Mouse (Mus musculus) limb, embryonic 14.5 days (tissue): Measurements from ENCODE around the gene Nap1l4. TPM values are rescaled to one million over a fixed set of nuclear protein-coding genes. Genes with fewer than 3 reads are reported as not detected.

Source experiments
- ATAC-seq: fragments of 200-750 bp; cut with Nextera tagmentation; 2 replicates; pipeline ENCODE4 v1.8.0; 2017; ENCODE audit warnings: low read depth, moderate number of reproducible peaks, moderate TSS enrichment; ENCODE audit not compliant: low FRiP score
- DNase-seq: peaks from one replicate; pipeline ENCODE4 v3.0.0-alpha.2; 2015; ENCODE audit warnings: low spot score
- H3K27ac ChIP-seq: fragments of 300-500 bp; sonication (generic); replicated peaks from 2 replicates; pipeline ENCODE4 v1.5.1; 2014; ENCODE audit warnings: low read depth, mild to moderate bottlenecking, low read length, moderate library complexity, mixed read lengths
- H3K27me3 ChIP-seq: fragments of 300-500 bp; sonication (generic); 2 replicates; pipeline ENCODE4 v1.6.1; 2014; ENCODE audit warnings: low read length, mixed read lengths; ENCODE audit not compliant: control insufficient read depth, insufficient read depth
- H3K36me3 ChIP-seq: fragments of 300-500 bp; sonication (generic); 2 replicates; pipeline ENCODE4 v1.6.1; 2014; ENCODE audit warnings: mild to moderate bottlenecking, low read length, moderate library complexity, mixed read lengths; ENCODE audit not compliant: control insufficient read depth, insufficient read depth
- H3K4me1 ChIP-seq: fragments of 300-500 bp; sonication (generic); 2 replicates; pipeline ENCODE4 v1.6.1; 2014; ENCODE audit warnings: antibody characterized with exemption, low read length, mixed read lengths; ENCODE audit not compliant: control insufficient read depth, insufficient read depth
- H3K4me2 ChIP-seq: fragments of 300-500 bp; sonication (generic); replicated peaks from 2 replicates; pipeline ENCODE4 v1.6.1; 2014; ENCODE audit warnings: low read depth, mild to moderate bottlenecking, low read length, moderate library complexity; ENCODE audit not compliant: severe bottlenecking
- H3K4me3 ChIP-seq: fragments of 300-500 bp; sonication (generic); replicated peaks from 2 replicates; pipeline ENCODE4 v1.5.1; 2014; ENCODE audit warnings: low read length
- H3K9ac ChIP-seq: fragments of 300-500 bp; sonication (generic); 2 replicates; pipeline ENCODE4 v1.6.1; 2014; ENCODE audit warnings: mild to moderate bottlenecking, low read depth, low read length, moderate library complexity; ENCODE audit not compliant: severe bottlenecking
- H3K9me3 ChIP-seq: fragments of 300-500 bp; sonication (generic); 2 replicates; pipeline ENCODE4 v1.6.1; 2016; ENCODE audit warnings: low read length; ENCODE audit not compliant: control insufficient read depth
- POLR2A ChIP-seq: fragments of 200-500 bp; IDR thresholded peaks from 2 replicates; pipeline ENCODE4 v1.8.0; 2012; ENCODE audit warnings: inconsistent platforms, mild to moderate bottlenecking, moderate library complexity, borderline replicate concordance; ENCODE audit not compliant: insufficient read depth, insufficient read length; ENCODE audit errors: extremely low read depth
- WGBS: fragments of 180-500 bp; shearing (Covaris S2); extraction: QIAGEN DNeasy Blood & Tissue Kit; methylation state at CpG from one replicate; pipeline ENCODE4 v1.1.7; 2014; 5-methylcytosine and 5-hydroxymethylcytosine counted together
- polyA plus RNA-seq, 2 experiments: library from polyadenylated mRNA; depleted of rRNA in 1 of 2; stranded (reverse) in 1 of 2; unstranded in 1 of 2; fragments of >200 nt; fragmentation: Nextera tagmentation in 1 of 2; extraction: Ambion mirVana in 1 of 2; gene quantifications; 2 replicates each; pipeline versions ENCODE4 v1.2.1 to v1.2.3; 2012 to 2014

Gene Nap1l4
- polyA plus RNA-seq, 2 experiments: 116 to 192 TPM

GRCm38 (mm10) chr7:143556964-143557610, 8.2 kb upstream of the Nap1l4 start:
- Histone ChIP-seq H3K4me1 (no peaks in the 10 kb centered on the region), H3K27me3 (no peaks in the 10 kb centered on the region), H3K4me2 (no peak overlapping the region), H3K27ac (no peak overlapping the region), H3K9me3 (no peaks in the 10 kb centered on the region), H3K36me3 (peaks cover 64% of the 10 kb centered on the region), H3K4me3 (no peak overlapping the region), H3K9ac (no peak overlapping the region)
- DNase-seq (no peak), ATAC-seq (no peak)
- TF ChIP-seq POLR2A: no peak
- WGBS: 90% methylated on average over 8 of the region's 8 CpGs

GRCm38 (mm10) chr7:143549588-143550220, 798 bp upstream of the Nap1l4 start:
- no peak for TF ChIP-seq POLR2A
- H3K4me2 ChIP-seq: peak overlapping the region; percentile 90
- peak overlapping the region; percentile 83 for H3K27ac ChIP-seq
- ATAC-seq: 0 out of 2 replicates have a peak, but pooled peaks have one; percentile 0
- H3K36me3 ChIP-seq: no peaks in the 10 kb centered on the region
- no peaks in the 10 kb centered on the region for H3K9me3 ChIP-seq
- no peak for DNase-seq
- WGBS: 35% methylated on average over 2 of the region's 2 CpGs
- peaks cover 9% of the 10 kb centered on the region; the same call in 1 of the 2 replicates for H3K4me1 ChIP-seq
- peak overlapping the region; percentile 53 for H3K4me3 ChIP-seq
- no peaks in the 10 kb centered on the region for H3K27me3 ChIP-seq
- peak overlapping the region; percentile 73 for H3K9ac ChIP-seq

DNA sequence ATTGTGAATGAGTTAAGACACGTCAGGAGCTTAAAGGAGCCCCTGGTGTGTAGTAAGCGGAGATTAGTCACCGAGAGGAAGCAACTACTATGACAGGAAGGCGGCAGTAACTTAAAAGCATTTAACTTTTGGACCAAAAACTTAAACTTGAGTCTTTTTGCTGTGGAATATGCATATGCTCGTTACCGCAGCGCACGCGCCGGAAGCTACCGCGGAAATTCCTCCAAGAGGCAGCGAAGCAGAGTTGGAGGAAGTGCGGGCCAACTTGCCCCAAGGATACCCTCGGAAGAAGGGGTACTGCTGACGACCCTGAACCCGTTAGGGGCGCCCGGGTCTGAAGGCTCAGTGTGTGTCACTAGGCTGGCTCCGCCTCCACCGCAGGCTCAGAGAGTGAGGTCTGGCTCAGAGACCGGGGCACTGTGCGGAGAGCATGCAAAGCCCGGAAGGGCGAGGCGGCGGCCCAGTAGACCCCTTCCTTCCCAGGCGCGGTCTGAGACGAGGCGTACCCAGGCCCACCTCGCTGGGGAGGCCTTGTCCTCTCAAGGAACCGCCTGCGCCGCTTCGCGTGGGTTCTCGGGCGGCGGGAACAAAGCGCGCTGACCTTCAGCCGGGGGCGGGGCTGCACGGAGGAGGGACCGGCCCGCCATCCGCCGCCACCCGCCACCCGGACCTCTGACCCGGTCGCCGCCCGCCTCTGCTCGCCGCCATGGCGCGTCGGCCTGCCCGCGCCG, 510 bp downstream of the Nap1l4 start:
- Histone ChIP-seq H3K4me1 (peaks cover 9% of the 10 kb centered on the region; the same call in 1 of the 2 replicates), H3K27me3 (no peaks in the 10 kb centered on the region), H3K27ac (peak overlapping the region; percentile 87), H3K4me2 (peak overlapping the region; percentile 73), H3K9me3 (no peaks in the 10 kb centered on the region), H3K4me3 (peak overlapping the region; percentile 53), H3K9ac (peak overlapping the region; percentile 90), H3K36me3 (no peaks in the 10 kb centered on the region)
- TF ChIP-seq POLR2A: no peak
- ATAC-seq (peak; percentile 69), DNase-seq (peak; percentile 32)
- 0% methylated on average over 26 of the region's 63 CpGs for whole genome bisulfite sequencing

DNA sequence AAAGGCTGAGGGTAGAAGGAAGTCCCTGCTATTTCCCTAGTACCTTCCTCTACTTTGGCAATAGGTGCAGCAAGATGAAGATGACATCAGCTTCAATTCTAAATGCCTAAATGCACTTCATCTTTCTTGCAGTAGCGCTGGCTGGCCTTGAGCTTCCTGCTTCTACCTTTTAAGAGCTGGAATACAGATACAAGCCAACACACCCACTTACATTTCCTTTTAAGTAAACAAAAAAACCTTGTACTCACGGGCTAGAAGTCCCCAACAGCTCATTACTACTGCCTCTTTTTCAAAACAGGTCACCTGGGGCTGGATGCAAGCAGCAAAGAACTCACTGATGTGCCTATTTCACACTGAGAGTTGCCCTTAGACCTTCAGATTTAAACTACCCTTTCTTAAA, 2.4 kb downstream of the Nap1l4 start:
- H3K9ac ChIP-seq: no peak overlapping the region
- TF ChIP-seq POLR2A: no peak
- H3K4me2 ChIP-seq: no peak overlapping the region
- no peak overlapping the region for H3K27ac ChIP-seq
- H3K4me1 ChIP-seq: peaks cover 9% of the 10 kb centered on the region; the same call in 1 of the 2 replicates
- DNase-seq (no peak), ATAC-seq (no peak)
- no peaks in the 10 kb centered on the region for H3K27me3 ChIP-seq
- 62% methylated on average over 2 of the region's 2 CpGs for WGBS
- H3K36me3 ChIP-seq: no peaks in the 10 kb centered on the region
- H3K9me3 ChIP-seq: no peaks in the 10 kb centered on the region
- no peak overlapping the region for H3K4me3 ChIP-seq

DNA sequence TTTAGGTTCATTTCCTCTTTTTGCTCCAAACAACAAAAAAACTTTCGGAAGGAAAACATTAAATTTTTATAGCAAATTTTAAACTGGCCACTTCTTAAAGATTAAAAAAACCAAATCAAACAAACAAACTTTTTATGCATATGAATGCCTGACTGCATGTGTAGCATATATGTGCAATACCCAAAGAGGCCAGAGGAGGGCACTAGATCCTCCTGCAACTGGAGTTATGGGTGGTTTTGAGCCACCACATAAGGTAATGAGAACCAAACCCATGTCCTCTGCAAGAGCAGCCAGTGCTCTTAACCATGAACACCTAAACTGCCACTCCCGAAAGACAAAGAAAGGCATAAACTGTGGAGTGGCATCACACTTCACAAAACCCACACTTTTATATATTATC, 4.5 kb downstream of the Nap1l4 start:
- Histone ChIP-seq H3K27ac (no peak overlapping the region), H3K9me3 (no peaks in the 10 kb centered on the region), H3K4me2 (no peak overlapping the region), H3K4me1 (peaks cover 9% of the 10 kb centered on the region; the same call in 1 of the 2 replicates), H3K9ac (no peak overlapping the region), H3K36me3 (peaks cover 13% of the 10 kb centered on the region), H3K4me3 (no peak overlapping the region), H3K27me3 (no peaks in the 10 kb centered on the region)
- no peak for TF ChIP-seq POLR2A
- WGBS: 86% methylated on average over 2 of the region's 2 CpGs
- DNase-seq (peak; percentile 8), ATAC-seq (no peak)
